Mouse (Mus musculus) spleen, postnatal 36 days (tissue): ENCODE measurements around the gene Mrpl23.

Source experiments
- DNase-seq, 2 experiments: peaks; one replicate each; pipeline ENCODE4 v3.0.0; 2022; ENCODE audit warnings: low spot score in 2 of 2, mixed read lengths in 1 of 2

Gene Mrpl23

GRCm38 (mm10) chr7:142552591-142553416 lies 20.3 kb downstream of the Mrpl23 start:
- DNase-seq: no peak

- DNase-seq: no peak
These were observed 21.2 kb downstream of the Mrpl23 start for GRCm38 (mm10) chr7:142553417-142554335.

GRCm38 (mm10) chr7:142554625-142555024 lies 22.1 kb downstream of the Mrpl23 start:
- no peak for DNase-seq

- no peak for DNase-seq
These were observed 23.0 kb downstream of the Mrpl23 start for GRCm38 (mm10) chr7:142555366-142556088.

GRCm38 (mm10) chr7:142556089-142556476 lies 23.6 kb downstream of the Mrpl23 start:
- DNase-seq: no peak

GRCm38 (mm10) chr7:142557696-142558095 lies 25.2 kb downstream of the Mrpl23 start:
- DNase-seq: no peak

- no peak for DNase-seq
These were observed 26.1 kb downstream of the Mrpl23 start for GRCm38 (mm10) chr7:142558511-142559146.

- no peak for DNase-seq
These were observed 27.2 kb downstream of the Mrpl23 start for GRCm38 (mm10) chr7:142559651-142560175.

- no peak for DNase-seq
These were observed 28.7 kb downstream of the Mrpl23 start for GRCm38 (mm10) chr7:142560942-142561855.

GRCm38 (mm10) chr7:142561856-142562404 lies 29.4 kb downstream of the Mrpl23 start:
- DNase-seq: no peak

- DNase-seq: no peak
These were observed 30.7 kb downstream of the Mrpl23 start for GRCm38 (mm10) chr7:142563168-142563567.

GRCm38 (mm10) chr7:142564955-142565643 lies 32.6 kb downstream of the Mrpl23 start:
- no peak for DNase-seq

- DNase-seq: no peak
These were observed 34.0 kb downstream of the Mrpl23 start for GRCm38 (mm10) chr7:142566512-142566911.

- no peak for DNase-seq
These were observed 36.5 kb downstream of the Mrpl23 start for GRCm38 (mm10) chr7:142568985-142569384.

- no peak for DNase-seq
These were observed 38.1 kb downstream of the Mrpl23 start for GRCm38 (mm10) chr7:142570565-142570964.

- no peak for DNase-seq
These were observed 39.2 kb downstream of the Mrpl23 start for GRCm38 (mm10) chr7:142571458-142572220.

GRCm38 (mm10) chr7:142572343-142572742 lies 39.9 kb downstream of the Mrpl23 start:
- DNase-seq: no peak

- DNase-seq: no peak
These were observed 40.5 kb downstream of the Mrpl23 start for GRCm38 (mm10) chr7:142572992-142573391.
